Mouse (Mus musculus) heart, adult 11 months (tissue): ENCODE results near the gene Ispd.
"Not testable (repeated sequence)": the region's sequence is repeated elsewhere in the genome, so short reads cannot be mapped to it uniquely, and the experiment has no call there.

ENCODE experiments used
- DNase-seq: peaks from one replicate; pipeline ENCODE4 v3.0.0; 2022

Gene Ispd

DNA sequence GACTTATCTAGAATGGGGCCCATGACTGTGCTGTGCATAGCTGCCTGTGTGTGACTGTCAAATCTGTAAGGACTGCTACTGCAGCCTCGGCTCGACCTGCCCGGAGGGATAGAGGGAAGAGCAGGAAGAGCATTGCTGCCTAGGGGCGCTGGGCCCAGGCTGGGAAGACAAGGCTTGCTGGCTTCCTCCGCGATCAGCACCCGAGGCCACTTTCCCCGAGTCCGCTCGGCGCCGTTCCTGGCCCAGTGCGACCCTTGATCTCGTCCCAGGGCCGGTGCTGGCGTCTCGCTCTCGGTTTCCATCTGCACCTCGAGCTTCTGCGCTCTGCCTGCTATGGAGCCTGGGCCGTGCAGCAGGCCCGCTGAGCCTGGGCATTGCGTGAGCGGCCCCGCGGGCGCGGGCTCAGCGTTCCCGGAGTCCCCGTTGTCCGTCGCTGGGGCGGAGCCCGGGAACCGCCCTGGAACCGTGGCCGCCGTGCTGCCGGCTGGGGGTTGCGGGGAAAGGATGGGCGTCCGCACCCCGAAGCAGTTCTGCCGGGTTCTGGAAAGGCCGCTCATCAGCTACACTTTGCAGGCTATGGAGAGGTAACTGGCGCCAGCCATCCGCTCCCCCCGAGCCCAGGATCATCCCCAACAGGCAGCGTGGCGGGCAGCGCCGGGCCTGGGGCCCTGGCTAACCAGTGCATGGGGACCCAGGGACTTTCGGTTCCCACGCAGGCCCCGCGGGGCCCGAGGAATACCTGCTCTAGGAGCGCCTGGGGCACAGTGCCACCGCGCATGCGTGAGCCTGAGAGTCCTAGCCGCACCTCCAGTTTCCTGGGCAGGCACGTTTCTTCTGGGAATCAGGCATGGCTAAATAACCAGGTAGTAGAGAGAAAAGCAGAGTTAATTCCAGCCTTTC is at the start of gene Ispd, which contains the start of gene D630036H23Rik:
TSS of gene Ispd (plus strand) at position 10 of the 900 bp plus-strand sequence.
TSS of gene D630036H23Rik (minus strand) at position 741 of the 900 bp plus-strand sequence.
- peak; percentile 99 for DNase-seq

DNA sequence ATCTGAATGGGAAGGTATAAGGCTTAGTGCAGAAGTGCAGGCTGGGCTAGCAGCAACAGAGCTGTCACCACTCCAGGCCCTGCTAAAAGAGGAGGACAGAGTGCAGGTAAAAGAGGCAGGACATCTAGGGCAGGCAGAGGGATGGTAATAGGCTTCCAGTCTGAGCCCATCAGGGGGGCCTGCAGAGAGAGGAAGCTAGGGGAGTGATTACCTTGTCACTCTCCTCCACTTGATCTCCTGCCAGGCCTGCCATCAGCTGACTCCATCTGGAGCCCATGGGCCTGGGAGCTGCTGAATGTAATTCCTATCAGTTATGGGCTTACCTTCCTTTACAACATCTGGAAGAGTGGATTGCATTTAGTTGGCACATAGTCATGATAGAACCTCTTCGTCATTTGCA is 48.6 kb upstream of the Ispd start:
- no peak for DNase-seq

DNA sequence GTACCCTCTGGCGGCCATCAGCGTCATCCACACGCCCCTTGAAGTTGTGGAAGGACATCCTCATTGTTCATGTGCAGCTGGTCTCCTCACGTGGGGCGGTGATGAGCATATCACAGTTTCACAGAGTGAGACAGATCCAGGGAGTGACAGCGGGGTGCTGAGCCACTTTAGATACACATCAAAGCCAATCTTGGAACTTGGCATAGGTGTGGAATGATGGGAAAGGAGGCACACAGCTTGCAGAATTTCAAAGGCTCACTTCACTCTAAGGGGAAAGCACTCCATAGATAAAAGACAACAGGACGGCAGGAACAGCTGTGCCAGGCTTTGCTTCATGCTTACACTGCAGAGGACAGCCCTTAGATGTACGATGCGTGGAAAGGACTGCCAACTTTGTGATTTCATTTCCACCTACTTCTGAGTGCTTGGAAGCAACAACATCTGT is 47.4 kb upstream of the Ispd start:
- DNase-seq = no peak

- no peak for DNase-seq
Observed at GRCm38 (mm10) chr12:36344131-36344530, 37.1 kb upstream of the Ispd start.

DNA sequence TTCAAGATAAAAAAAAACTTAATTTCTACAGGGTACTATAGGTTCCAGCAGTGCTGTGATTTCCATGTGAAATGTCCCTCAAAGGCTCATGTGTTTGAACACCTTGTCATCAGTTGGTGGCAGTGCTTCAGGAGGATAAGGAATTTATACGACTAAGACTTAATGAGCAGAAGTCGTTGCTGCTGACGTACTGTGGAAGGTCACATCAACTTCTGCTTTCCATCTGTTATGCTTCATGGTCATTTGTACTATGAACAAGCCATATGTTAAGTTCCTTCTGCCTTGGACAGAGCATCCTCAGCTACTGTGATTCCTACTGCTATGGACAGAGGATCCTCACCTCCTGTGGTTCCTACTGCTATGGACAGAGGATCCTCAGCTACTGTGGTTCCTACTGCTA is 21.2 kb upstream of the Ispd start:
- DNase-seq = peak; percentile 27

DNA sequence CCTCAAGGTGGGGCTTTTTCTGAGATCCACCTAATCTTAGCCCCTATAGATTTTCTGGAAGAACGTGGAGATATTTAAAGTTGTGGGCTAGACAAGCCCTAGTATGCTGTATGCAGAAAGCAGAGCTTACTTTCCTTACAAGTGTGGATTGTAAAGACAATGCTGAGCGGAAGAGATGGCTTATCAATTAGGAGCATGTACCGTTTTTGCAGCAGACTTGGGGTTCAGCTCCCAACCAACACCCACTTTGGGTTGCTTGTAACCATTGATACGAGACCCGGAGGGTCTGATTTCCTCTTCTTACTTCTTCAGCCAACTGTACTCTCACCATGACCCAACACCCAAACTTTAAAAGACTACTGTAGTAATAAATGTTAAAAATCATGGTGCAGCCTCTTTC is 20.6 kb upstream of the Ispd start:
- DNase-seq = peak; percentile 40

DNA sequence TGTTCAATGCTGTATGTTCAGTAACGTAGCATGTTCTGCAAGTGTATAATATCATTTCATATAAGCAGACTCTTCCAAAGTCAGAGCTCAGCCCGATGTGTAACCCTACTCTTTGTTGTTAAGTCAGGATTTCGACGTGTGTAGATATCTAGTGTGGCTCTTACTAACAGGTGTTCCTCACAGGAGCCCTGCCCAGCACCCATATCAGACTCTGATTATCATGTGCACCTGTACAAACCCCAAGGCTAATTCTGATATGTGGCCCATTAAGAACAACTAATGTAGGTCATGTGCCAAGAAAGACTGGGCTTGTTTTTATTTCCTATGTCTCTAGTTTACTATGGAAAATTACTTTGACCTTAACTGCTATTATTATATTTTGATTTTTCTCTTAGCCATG is 17.2 kb upstream of the Ispd start:
- DNase-seq = no peak

GRCm38 (mm10) chr12:36373237-36373998 is 7.8 kb upstream of the Ispd start:
- no peak for DNase-seq

DNA sequence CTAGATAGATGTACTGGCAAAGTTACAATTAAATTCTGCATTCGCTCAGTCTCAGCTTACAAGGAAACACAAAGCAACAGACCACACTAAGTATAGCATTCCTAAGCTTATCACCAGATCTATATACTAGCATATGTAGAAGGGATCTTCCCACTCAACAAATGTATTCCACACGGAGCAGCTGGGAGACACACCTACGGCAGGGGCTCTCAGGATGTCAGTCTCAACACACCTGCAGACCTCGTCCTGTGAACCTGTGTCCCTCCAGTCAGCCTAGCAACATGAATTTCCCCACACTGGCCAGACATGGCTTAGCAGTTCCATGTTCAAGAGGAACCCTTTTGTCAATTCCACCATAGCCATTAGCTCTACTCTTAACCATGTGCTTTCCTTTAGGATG is 4.9 kb upstream of the Ispd start:
- DNase-seq = not testable (repeated sequence)

DNA sequence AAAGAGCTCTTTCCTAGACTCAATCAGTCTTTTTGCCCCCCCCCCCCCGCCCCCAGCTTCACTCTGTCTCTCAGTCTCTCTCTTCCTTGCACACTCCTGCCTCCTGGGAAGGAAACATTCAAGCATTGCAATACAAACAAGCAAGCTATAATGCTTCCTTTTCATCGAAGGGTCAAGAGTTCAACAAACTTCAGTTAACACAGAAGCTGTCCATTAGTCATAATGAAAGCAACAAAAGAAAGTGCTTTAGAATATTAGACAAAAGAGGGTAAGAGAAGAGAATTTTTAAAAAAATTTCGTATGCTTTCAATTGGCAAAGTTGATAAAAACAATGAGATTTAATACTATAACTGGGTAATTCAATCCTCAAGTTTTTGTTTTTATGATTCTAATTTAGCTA is 996 bp upstream of the Ispd start:
- DNase-seq = no peak

DNA sequence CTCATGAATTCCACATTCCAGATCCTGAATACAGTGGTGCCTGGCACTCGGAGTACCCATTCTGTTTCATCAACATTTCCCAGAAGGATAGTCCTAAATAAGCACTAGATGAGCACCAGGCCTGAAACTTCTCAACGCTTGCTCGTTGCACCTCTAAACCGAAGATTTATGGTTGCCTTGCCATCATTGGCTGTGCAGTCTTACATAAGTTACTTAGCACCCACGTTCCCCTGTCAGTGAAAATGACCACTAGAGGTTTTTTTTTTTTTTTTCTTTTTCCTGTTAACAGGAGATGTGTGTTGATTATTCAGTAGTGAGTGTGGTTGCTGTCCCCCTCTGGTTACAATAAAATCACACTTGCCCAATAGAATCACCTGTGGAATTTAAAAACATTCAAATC is 444 bp upstream of the Ispd start:
- no peak for DNase-seq

DNA sequence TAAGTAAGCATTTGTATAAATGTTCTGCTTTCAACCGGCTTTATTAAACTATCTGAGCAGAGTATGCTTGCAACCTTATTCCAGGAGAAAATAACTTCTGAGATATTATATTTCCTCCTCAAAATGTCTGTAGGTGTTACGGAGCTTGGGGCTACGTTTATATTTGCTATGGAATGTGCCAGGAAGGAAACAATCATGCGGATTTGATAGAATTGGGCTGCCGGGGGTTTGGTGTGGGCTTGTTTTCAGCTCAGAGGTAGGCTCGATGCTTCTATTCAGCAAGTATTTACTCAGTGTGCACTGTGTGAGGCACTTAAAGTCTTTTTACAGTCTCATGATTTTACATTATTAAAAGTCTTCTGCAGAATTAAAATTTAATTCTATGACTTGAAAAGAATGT is 4.1 kb downstream of the Ispd start:
- no peak for DNase-seq

- no peak for DNase-seq
Observed at GRCm38 (mm10) chr12:36386991-36387390, 5.7 kb downstream of the Ispd start.

DNA sequence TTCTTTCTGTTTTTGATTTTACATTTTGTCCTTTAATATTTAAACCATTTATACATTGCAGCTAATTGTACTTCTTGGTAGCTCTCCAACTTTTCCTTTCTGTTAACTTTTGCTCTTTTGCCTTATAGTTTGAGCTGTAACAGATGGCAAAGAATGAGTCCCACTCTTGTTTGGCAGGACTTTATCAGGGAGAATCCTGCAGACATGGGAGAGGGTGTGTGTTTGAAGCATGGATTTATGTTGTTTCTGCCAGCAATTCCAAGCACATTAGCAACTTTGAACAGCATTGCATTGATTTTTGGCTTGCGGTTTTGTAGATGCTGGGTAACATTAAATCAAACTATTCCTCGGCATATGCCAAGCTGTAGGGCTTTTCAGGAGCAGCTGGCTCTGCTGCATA is 13.9 kb downstream of the Ispd start:
- no peak for DNase-seq

GRCm38 (mm10) chr12:36423677-36424076 is 42.4 kb downstream of the Ispd start:
- DNase-seq = peak; percentile 39

- peak; percentile 33 for DNase-seq
Observed at GRCm38 (mm10) chr12:36425258-36425657, 44.0 kb downstream of the Ispd start.

DNA sequence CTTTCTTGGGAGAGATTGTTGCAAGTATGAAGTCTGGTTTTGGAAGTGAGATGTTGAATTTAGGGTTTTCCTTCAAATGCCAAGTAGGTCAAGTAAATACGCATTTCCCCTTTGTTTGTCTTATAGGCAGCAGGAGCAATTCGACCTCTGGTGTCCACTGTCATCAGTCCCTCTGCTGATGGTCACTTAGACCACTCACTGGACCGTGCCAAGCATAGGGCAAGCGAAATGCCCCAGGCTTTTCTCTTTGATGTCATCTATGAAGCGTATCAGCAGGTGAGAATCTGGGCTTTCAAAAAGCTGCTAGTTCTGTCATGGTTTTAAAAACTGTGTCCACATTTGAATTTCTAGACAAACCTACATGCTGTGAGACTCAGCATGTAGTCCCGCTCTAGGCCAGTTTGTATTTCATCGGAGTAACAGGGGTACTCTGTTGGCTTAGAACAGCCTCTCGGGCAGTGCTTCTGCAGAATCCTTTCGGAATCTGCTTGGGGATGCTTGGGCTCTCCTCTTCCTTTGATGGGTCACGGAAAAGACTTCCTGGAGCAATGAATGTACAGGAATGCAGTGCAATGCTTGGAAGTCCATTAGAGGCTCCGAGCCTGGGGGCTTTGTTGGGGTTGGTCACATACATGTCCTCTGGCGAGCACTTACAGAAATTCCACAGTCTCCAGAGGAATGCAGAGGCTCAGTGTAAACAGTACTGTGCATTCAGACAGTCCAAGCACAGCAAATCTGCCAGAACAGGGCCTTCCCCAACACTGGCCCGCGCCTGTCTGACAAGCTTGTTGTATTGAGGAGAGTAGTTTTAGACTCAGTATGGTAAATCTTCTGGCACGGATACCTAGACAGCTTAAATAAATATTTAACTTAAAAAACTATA is 45.2 kb downstream of the Ispd start:
- DNase-seq = peak; percentile 54

GRCm38 (mm10) chr12:36436956-36437355 is 55.7 kb downstream of the Ispd start:
- DNase-seq = no peak

GRCm38 (mm10) chr12:36439396-36439795 is 58.1 kb downstream of the Ispd start:
- DNase-seq = no peak

DNA sequence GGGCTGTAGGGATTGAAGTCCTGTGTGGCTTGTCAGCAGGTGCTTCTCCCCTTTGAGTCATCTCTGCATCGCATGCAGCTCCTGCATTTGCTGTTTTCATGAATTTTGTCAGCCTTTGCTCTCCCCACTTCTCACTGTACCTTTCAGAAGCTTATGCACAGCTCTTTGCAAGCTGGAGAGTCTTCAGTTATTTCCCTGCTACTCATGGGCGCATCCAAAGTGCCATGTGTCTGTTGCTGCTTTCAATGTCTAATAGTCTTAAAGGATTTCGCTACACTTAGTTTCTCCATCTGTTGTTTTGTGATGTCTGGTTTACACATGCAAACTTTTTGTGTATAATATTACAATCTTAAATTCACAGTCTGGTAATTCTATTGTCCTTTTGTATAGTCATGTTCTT is 74.8 kb downstream of the Ispd start:
- no peak for DNase-seq

- DNase-seq = no peak
Observed at GRCm38 (mm10) chr12:36457726-36458125, 76.5 kb downstream of the Ispd start.

DNA sequence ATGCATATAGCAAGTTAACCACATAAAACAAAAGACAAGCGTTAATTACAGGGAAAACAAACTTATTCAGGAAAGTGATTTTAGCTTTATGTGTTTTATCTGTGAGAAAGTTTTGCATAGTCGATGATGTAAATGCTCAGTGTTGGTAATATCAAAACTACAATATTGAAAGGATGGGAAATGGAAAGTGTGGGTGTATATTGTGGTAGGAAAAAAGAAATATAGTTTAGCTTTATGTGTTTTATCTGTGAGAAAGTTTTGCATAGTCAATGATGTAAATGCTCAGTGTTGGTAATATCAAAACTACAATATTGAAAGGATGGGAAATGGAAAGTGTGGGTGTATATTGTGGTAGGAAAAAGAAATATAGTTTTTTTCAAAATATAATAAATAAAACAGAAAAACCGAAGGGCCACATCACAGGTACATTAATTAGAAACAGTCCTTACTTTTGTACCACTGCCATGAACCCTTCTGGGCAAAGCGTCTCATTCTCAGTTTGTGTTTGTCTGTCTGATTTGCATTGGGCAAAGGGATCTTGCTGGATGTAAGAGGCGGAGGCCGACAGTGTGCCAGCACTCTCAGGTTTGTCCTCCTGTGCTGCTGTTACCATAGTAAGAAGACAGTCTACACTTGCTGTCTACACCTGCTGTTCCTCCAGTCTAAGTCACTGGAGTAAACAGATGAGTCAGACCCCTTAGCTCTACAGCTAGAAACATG is 87.2 kb downstream of the Ispd start:
- DNase-seq = no peak
